In genomic region chr11:103371222-103371539, GRCm38 (mm10) we compare ENCODE assay signal across 12 mouse cellular contexts. TPM values are rescaled to one million over a fixed set of nuclear protein-coding genes. Genes with fewer than 3 reads are reported as not detected.
DNase-seq lines count a peak whose midpoint lies in the region; ATAC-seq and TF ChIP-seq lines count a peak whose summit lies in the region.
"Had no signal": no experiment of that assay in that cellular context is flagged by ENCODE, and none has a peak within 500 bp of the region (broad histone marks: within the 10 kb centered on the region; RNA-seq: fewer than 3 reads in every experiment).

No protein-coding gene starts in this region.

- H3K27me3 ChIP-seq in lung, embryonic 15.5 days: no peaks in the 10 kb centered on the region
- H3K27me3 ChIP-seq in hindbrain, postnatal 0 days (ENCODE audit: insufficient read depth, low read length): no peaks in the 10 kb centered on the region
- H3K27me3 ChIP-seq: neural tube, embryonic 12.5 days had no signal

- peak; percentile 40; the same call in 1 of the 2 replicates for ATAC-seq in lung, embryonic 15.5 days (ENCODE audit: borderline replicate concordance, extremely low read depth, low FRiP score, low TSS enrichment)
- no peak for ATAC-seq in hindbrain, postnatal 0 days
- ATAC-seq: hindbrain, embryonic 16.5 days had no signal

- WGBS in lung, embryonic 15.5 days: 79% methylated on average over 3 of the region's 3 CpGs
- 86% methylated on average over 3 of the region's 3 CpGs for WGBS in hindbrain, postnatal 0 days

- H3K9ac ChIP-seq in lung, embryonic 15.5 days: no peak overlapping the region
- no peak overlapping the region for H3K9ac ChIP-seq in hindbrain, postnatal 0 days (replicated peaks; ENCODE audit: low read length)
- H3K9ac ChIP-seq: neural tube, embryonic 12.5 days had no signal

- H3K4me1 ChIP-seq in lung, embryonic 15.5 days: peaks cover 22% of the 10 kb centered on the region; the same call in 1 of the 2 replicates
- H3K4me1 ChIP-seq in hindbrain, postnatal 0 days (ENCODE audit: insufficient read depth, low read length): peaks cover 3% of the 10 kb centered on the region; the same call in 1 of the 2 replicates
- H3K4me1 ChIP-seq: neural tube, embryonic 12.5 days had no signal

- H3K4me3 ChIP-seq in lung, embryonic 15.5 days: no peak overlapping the region
- H3K4me3 ChIP-seq in hindbrain, postnatal 0 days (ENCODE audit: low read length): no peak overlapping the region
- H3K4me3 ChIP-seq: neural tube, embryonic 12.5 days had no signal

- no peaks in the 10 kb centered on the region for H3K9me3 ChIP-seq in lung, embryonic 15.5 days
- no peaks in the 10 kb centered on the region for H3K9me3 ChIP-seq in hindbrain, postnatal 0 days (ENCODE audit: low read length)
- H3K9me3 ChIP-seq: neural tube, embryonic 12.5 days had no signal

- no peak overlapping the region for H3K4me2 ChIP-seq in lung, embryonic 15.5 days
- no peak overlapping the region for H3K4me2 ChIP-seq in hindbrain, postnatal 0 days (ENCODE audit: low read depth, low read length)
- H3K4me2 ChIP-seq: neural tube, embryonic 12.5 days had no signal

- DNase-seq in kidney, adult 11 months: peak; percentile 54
- no peak for DNase-seq in kidney, adult 18-20 months
- peak; percentile 58 to 86 for DNase-seq in heart, adult 18-20 months
- DNase-seq in heart, postnatal 25 days (ENCODE audit: low spot score): peak; percentile 50
- DNase-seq in cerebellum, postnatal 14 days: no peak
- DNase-seq in spleen, adult 12 weeks (ENCODE audit: low spot score): no peak
- no peak for DNase-seq in hindbrain, postnatal 0 days (ENCODE audit: low spot score)
- DNase-seq: cerebellum, adult 18-20 months; thymus, postnatal 36 days had no signal

- H3K36me3 ChIP-seq in lung, embryonic 15.5 days: peaks cover 12% of the 10 kb centered on the region; the same call in 1 of the 2 replicates
- H3K36me3 ChIP-seq in hindbrain, postnatal 0 days (ENCODE audit: insufficient read depth, low read length): peaks cover 17% of the 10 kb centered on the region

- H3K27ac ChIP-seq in lung, embryonic 15.5 days: peak overlapping the region; percentile 82
- no peak overlapping the region for H3K27ac ChIP-seq in hindbrain, postnatal 0 days
- H3K27ac ChIP-seq: neural tube, embryonic 12.5 days had no signal

- no peak for TF ChIP-seq CTCF in hindbrain, postnatal 0 days (IDR thresholded peaks at IDR 0.05; ENCODE audit: low read depth)

- intact Hi-C loops in heart, postnatal 25 days (cut with DNase I): no loop called here

RNA-seq across cellular contexts. Expression of gene Arhgap27, which starts 7.7 kb away (rescaled TPM):
- 10 to 100 TPM; 15.3 to 20.3 TPM for total RNA-seq in heart, adult 18-20 months (2021)
- total RNA-seq in heart, postnatal 25 days (2021): 10 to 100 TPM; 13.9 to 17.8 TPM
- polyA plus RNA-seq in lung, embryonic 15.5 days (2015; fragmentation: Nextera tagmentation; extraction: Ambion mirVana): 17.0 and 17.3 TPM in 2 replicates
- 7.7 and 12.2 TPM in 2 replicates for total RNA-seq in hindbrain, postnatal 0 days (2014; rRNA removed)
- 5.5 and 5.9 TPM in 2 replicates for polyA plus RNA-seq in hindbrain, postnatal 0 days (2015; fragmentation: Nextera tagmentation; extraction: Ambion mirVana)

RNA-seq across cellular contexts. Expression of gene Plekhm1, which starts 41.3 kb away (rescaled TPM):
- total RNA-seq in heart, adult 18-20 months (2021): 10 to 100 TPM; 10.8 to 12.8 TPM
- total RNA-seq in heart, postnatal 25 days (2021): 10 to 100 TPM in 1 of 2 experiments, 1 to 10 TPM in 1; 10.0 to 10.7 TPM
- polyA plus RNA-seq in lung, embryonic 15.5 days (2015; fragmentation: Nextera tagmentation; extraction: Ambion mirVana): 8.3 TPM in 2 replicates
- total RNA-seq in hindbrain, postnatal 0 days (2014; rRNA removed): 8.2 and 9.4 TPM in 2 replicates
- polyA plus RNA-seq in hindbrain, postnatal 0 days (2015; fragmentation: Nextera tagmentation; extraction: Ambion mirVana): 4.9 and 6.3 TPM in 2 replicates

Comparison
In these comparisons a context has a peak if more than half of its experiments do, and no peak if none do; other contexts are left out.
1. DNase-seq: peak in kidney, adult 11 months (single experiment), heart, adult 18-20 months (2 of 2) and heart, postnatal 25 days (single experiment); none in kidney, adult 18-20 months (single experiment), cerebellum, postnatal 14 days (0 of 2), spleen, adult 12 weeks (single experiment) and hindbrain, postnatal 0 days (single experiment).